Mouse (Mus musculus) cerebellum, postnatal 25 days (tissue): ENCODE measurements around the gene Zfp36l2.
"Not testable (repeated sequence)": the region's sequence is repeated elsewhere in the genome, so short reads cannot be mapped to it uniquely, and the experiment has no call there.

ENCODE experiments used
- DNase-seq, 2 experiments: peaks; one replicate each; pipeline ENCODE4 v3.0.0; 2021; ENCODE audit warnings: mixed read lengths in 2 of 2

The Zfp36l2 gene

DNA sequence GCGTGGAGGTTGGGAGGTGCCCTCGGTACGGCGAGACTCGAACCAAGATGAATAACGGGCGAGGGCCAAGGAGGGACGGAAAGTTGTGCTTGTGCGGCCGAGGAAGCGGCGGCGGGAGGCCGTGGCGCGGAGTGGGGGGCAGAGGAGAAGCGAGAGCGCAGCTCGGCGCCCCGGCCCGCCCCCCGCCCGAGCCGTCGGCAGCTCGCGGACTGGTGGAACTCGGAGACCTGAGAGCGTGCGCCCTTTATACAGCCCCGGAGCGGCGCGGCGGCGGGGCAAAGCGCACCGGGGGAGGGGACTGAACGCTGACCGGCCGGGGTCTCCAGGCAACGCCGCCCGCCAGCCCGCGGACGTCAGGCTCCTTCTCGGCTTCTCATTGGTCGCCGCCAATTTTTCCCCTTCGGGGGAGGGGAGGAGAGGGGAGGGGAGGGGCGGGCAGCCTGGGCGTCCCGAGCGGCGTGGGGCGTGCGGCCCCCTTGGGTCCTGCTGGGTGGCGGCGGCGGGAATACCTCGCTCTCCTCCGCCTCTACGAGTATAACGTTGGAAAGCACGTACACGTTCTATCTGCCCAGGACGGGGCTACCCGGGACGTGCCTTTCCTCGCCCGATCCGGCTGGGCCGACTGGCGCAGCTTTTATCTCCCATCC, at the start of gene Zfp36l2:
Zfp36l2 (minus strand) TSS at position 221 of the 647 bp plus-strand sequence.
- DNase-seq, result peak; percentile 54 to 72

DNA sequence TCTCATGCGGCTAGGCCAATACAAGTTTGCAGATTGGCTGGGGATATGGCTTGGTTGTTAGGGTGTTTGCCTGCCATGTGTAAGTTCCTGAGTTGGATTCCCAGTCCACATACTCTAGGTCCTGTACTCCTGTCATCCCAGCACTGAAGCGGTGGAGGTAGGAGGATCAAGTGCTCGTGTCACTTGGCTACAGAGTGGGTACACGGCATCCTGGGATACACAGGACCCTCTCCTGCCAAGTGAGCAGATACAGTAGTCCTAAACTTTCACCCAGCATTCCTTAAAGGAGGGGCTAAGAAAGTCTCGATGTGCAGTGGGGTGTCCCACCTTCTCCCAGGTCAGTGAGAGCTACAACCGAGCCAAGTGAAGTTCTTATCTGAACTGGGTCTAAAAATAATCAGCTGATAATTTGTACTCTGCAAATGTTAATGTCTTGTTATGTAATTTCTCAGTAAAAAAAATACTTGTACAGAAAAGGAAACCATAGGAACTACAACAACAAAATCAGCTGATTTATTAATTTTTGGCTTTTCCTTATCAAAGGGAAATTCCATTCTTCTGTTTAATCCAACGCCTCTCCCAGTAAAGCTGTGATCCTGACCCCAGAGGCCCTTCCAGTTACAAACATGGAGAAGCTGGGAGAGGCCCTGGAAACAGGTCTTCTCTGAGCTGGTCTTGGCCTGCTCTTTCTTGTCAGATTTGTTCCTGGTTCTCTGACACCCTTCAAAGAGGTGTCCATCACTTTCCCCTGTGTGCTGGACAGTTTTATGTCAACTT, 49.2 kb upstream of the Zfp36l2 start:
- no peak for DNase-seq

DNA sequence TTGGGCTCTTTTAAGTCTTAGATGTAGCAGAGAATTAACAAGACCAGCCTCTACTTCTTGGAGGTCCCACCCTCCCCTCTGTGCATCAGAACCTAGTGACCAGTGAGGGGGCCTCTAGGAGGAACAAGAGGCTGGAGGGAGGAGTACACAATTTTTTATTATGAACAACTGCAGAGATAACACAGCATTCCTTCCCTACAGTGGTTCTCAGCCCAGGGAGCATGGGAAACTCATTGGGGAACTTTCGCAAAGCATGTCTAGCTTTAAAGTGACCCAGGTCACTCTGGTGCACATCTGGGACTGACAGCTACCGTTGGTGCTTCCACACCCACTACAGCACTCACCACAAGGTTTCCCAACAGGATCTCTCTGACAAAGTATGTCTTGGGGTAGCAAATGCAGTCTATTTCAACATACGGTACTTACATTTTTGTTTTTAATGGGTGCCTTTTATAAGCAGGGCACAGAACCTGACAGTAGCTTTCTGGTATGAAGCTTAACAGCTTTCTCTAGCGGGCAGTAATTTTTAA, 47.7 kb upstream of the Zfp36l2 start:
- no peak for DNase-seq

DNA sequence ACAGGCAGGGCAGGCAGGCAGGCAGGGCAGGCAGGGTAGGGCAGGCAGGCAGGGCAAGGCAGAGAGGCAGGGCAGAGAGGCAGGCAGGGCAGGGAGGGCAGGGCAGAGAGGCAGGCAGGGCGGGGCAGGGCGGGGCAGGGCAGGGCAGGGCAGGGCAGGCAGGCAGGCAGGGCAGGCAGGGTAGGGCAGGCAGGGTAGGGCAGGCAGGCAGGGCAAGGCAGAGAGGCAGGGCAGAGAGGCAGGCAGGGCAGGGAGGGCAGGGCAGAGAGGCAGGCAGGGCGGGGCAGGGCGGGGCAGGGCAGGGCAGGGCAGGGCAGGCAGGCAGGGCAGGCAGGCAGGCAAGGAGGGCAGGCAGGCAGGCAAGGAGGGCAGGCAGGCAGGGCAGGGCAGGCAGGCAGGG, 47.0 kb upstream of the Zfp36l2 start:
- not testable (repeated sequence) for DNase-seq

DNA sequence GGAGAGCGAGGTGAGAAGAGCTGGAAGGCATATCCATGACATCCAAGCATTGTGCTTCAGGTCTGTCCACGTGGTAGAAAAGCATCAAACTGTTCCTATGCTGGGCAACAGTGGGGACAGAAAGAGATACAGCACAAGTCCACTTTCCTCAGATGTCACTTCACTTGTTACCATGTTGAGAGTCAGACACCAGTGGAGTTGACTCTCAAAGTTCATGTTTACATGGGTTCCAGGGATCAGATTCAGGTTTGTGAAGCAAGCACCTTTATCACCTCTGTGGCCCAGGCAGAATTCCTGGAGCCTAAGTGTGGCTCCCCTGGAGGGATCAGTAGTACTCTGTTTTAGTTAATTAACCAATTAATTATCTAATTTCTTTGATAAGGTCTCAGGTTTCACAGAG, 46.0 kb upstream of the Zfp36l2 start:
- no peak for DNase-seq

DNA sequence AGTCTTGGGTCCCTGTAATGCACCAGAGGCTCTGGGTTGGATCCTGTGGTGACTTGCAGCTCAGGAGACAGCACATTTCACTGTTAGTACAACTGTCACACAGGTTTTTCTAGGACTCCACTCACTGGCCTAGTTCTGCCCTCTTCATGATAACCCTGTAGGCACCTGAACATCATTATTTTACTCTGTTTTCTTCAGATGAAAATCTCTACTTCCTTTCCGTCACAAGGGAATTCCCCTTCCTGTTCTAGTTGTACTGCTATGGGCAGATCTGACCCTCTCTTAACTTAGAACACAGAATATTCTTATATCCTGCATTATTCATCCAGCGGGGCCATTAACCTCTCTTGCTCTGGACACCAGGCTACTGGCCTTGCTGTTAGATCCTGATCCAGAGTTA, 43.6 kb upstream of the Zfp36l2 start:
- DNase-seq, result no peak

DNA sequence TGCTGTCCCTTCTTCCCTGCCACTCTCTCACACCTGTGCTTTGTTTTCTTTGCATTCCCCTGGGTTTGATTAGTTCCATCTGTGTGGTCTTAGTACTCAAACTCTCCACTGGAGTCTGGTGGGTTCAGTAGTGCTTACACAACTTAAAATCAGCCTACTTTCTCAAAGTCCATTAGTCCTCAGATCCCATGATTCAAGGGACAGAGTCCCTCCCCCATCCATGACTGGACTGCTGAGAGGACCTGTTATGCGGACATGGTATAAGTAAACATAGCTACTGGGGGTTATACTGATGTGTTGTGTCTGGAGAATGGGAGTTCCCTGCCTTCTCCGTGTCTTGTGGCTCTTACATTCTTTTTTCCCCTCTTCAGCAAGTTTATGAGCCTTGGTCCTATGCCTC, 40.5 kb upstream of the Zfp36l2 start:
- DNase-seq, result no peak

DNA sequence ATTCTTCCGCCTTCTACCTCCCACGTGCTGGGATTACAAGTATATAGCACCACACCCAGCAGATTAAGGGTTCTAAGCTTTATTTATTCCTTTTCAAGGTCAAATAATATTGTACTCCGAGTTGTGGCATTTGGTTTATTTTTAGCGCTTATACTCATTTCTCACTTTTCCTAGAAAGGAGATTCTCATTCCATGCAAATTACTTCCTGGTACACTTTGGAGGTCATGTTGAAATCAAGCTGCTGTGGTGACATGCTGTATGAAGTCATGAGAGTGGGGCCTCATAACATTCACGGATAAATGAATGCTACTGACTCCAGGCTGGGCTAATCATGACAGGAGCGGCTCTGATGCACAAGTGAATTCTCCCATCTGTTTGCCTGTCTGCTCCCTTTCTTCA, 38.9 kb upstream of the Zfp36l2 start:
- no peak for DNase-seq

DNA sequence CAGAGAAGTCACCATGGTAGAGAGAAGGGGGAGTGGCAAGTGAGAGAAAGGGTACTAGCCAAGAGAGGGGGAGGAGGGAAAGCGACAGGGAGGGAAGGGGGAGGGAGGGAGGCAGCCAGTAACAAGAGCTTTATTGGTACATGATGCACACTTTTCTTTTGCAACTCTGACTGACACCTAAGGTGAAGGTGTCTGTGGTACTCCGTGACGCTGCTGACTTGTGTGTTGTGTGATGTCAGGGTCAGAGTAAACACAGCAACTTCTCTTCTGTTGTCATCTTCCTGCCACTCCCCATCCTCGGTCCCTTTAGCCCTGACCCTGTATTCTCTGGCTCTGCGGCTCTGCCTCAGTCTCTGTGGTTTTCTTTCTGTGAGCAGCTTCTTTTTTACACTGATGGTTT, 38.5 kb upstream of the Zfp36l2 start:
- DNase-seq, result no peak

DNA sequence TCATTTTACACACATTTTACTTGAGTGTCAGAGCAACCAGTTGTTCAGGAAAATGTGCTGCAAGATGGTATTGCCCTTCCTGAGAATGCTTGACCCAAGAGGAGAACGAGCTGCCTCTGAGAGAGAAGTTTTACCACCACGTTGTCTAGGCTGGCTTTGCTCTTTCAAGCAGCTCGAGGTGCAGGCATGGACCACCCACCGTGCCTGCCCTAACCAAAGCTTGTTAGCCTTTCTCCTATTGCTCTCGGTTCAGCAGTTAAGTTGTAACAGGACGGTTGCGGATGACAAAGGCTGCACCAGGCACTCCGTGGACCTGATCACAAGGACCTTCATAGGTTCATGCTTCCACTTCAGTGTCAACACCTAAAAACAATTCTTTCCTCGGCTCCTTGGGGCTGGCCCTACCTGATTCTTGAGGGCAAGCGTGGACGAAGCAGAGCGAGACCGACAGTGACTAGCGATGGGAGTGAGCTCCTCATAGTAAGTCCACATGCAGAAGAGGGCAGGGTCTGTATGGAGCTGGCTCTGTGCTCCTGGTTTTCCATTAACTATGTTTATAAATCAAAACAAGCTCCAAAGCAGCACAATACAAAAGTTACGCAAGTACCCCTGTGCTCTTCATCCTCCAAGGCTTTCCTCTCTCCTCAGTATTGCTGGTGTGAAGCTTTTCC, 36.6 kb upstream of the Zfp36l2 start:
- no peak for DNase-seq

DNA sequence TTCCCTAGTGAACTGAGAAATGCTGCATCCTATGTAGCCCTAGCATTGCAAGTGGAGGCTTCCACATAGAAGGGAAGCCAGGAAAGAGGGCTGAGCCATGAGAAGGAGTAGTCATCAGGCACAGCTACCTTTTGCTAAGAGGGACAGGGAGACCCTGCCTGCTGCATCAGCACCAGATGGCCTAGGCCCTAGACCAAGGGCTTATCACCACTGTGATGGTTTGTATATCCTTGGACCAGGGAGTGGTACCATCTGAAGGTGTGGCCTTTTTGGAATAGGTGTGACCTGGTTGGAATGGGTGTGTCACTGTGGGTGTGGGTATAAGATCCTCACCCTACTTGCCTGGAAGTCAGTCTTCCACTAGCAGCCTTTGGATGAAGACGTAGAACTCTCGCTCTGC, 31.1 kb upstream of the Zfp36l2 start:
- not testable (repeated sequence) for DNase-seq

DNA sequence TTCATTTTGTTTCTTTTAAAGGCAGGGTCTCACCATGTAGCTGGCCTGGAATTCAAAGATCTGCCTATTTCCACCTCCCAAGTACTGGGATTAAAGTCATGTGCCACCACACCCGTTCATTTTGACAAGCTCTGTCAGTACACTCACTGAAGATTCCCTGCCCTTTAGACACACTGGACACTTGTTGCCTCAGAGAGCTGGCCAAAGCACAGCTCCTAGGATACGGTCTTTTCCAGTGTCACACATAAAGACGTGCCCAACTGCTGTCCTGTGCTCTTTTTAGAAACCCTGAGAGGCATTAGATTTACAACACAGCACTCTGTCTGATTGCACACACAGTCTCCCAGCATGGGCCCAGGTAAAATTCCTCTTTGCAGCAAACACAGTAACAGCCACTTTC, 29.9 kb upstream of the Zfp36l2 start:
- DNase-seq, result no peak

DNA sequence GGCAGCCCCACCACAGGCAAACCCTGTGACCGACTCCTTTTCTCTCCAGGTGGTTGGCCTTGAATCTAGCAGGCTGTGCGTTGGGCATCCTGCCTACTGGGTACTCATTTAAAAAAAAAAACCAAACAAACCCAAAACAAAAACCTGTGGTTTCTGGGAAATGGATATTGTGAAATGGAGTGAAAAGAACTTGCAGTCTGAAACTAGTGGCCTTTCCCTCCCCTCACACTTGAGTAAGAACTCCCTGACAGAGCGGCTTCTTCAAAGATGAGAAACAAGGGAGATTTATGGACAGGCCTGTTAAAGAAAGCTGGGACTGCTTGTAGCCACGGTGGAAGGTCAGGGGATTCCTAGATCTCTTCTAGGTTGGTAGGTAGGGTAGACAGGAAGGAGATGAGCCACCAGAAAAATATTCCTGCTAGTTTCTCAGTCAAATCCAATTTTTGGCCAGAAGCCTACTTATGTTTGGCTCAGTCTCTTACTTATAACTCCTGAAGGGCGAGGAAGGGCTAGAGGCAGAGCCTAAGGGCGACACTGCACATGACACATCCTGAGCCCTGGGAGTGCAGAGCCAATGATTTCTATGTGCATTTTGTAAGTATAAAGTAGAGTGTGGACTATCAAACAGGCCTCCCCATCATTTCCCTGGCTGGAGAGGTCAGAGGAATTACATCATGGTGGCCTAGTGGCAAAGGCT, 27.7 kb upstream of the Zfp36l2 start:
- peak; percentile 19 to 37 for DNase-seq

DNA sequence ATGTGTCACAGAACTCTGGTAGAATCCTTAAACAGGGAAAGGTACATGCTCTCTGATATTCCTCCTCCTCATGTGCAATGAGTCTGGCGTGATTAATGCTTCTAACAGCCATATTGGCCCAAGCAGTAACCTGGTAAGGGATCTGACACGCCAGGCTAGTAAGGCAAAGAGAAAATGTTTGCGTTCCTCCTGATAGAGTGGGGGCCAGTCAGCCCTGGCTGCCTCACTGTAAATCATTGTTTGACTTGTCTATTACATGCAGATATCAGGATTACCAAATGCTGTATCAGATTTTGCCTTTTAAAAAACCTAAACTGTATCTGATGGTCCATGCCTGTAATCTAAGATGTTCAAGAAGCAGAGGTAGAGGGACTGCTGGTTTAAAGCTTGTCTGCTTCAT, 25.7 kb upstream of the Zfp36l2 start:
- no peak for DNase-seq

DNA sequence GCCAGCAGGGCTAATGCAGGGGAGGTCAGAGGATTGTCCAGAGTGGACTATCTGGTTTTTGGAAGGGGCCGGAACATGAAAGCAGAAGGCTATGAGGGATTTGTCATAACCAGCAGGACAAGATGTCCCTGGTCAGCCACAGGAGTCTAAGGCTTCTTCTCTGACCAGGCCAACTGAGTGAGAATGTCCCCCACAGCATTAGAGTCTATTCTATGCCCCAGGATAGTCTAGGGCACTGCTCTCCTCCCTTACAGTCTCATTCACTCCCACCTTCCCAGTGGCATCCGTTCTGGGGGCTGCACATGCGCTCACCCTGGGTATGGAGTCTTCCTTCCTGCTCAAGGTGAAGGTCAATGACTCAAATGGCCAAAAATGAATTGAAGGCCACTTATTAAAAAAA, 19.9 kb upstream of the Zfp36l2 start:
- no peak for DNase-seq

DNA sequence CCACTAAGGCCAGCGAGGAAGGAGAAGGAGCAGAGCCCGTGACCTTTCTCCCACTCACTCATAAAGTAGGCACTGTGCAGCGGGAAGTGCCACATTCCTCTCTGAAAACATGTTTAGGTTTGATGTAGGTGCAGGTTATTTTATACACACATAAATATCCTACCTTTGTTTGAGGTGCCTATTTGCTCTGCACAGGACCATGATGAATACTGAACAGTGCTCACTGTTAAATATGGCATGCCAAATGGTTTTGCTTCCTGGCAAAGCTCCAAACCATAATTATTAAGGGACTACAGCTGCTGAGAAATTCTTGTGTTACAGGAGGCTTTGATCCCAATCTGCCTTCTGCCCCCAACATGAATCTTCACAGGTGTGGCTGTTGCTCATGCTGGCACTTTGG, 18.5 kb upstream of the Zfp36l2 start:
- no peak for DNase-seq

DNA sequence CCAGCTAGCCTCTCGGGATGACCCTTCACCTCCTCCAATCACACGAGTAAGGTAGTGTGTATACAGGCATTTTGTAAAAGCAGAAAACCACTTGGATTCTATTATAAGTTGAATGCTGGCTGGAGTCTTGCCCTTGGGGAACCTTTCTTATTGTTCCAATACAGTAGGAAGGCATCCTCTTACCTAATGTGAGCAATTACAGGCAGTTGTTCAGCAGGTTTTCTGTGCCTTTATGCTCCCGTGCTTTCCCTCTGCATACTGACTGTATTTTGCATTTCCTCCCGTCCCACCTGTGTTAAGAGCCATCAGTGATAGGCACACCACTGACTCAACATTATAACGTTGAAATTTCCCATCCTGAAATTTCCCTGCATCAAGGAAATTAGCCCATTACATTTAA, 17.2 kb upstream of the Zfp36l2 start:
- no peak for DNase-seq

DNA sequence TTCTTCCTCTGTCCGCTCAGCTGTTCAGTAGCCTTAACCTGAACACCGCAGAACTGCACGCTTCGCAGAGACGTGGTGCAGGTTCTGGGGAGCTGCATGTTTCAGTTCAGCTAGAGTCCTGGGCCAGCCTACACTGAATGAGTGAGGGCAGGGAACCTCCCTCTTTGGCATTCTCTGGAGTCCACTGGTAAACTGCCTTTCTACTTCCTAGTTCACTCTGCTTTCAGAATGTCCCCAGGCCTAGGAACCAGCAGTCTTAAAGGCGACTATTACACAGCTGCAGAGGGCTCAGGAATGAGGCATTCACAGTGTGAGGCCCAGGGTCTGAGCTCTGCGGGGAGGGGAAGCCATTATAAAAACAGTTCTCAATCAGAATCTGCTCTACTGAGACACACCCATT, 15.6 kb upstream of the Zfp36l2 start:
- no peak for DNase-seq

DNA sequence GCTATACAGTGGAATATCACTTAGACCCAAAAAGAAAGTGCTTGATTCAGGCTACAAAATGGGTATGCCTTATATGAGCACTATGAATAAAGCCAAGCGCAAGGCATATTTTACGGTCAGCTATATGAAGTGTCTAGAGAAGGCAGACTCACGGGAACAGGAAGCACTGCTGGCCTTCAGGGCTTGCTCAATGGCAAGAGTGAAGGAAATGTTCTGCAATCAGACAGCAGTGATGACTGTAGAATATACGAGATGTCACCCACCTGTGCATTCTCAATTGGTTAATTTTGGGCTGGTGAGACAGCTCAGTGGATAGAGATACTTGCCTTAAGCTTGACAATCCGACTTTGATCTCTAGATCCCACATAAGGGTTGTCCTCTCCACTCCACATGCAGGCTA, 13.4 kb upstream of the Zfp36l2 start:
- DNase-seq, result no peak

DNA sequence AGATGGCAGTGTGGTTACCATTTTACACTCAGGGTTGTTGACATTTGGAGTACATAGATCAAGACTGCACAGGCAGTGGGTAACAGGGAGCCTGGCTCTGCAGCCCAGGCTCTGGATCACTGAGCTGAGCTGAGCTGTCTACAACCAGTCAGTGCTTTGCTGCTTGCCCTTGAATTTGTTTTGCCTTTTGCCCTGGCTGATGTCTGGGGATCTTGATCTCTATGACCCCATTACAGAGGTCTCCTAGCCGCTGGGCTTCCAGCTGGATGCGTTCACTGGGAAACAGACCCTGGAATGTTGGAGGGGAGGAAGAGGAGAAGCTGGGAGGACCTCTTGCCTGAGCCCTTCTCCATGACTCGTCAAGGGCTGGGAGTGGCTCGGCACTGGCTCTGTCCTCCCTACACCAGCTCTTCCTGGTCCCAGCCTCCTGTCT, 10.2 kb upstream of the Zfp36l2 start:
- DNase-seq, result no peak

DNA sequence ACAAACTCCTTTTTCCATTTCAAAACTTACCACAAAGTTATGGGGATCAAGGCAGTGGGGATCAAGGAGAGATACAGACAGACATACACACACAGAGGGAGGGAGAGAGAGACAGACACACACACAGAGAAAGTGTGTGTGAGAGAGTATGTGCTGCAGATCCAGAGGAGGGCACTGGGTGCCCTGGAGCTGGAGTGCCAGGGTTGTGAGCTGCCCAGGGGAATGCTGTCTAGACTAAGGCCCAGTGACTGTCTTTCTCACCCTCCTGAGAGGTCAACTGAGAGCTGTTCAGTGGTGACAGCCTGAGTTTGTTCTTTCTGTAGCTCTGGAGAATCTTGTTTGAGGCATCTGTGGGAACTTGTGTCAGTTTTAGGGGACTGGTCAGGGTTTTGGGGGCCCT, 8.6 kb upstream of the Zfp36l2 start:
- no peak for DNase-seq

DNA sequence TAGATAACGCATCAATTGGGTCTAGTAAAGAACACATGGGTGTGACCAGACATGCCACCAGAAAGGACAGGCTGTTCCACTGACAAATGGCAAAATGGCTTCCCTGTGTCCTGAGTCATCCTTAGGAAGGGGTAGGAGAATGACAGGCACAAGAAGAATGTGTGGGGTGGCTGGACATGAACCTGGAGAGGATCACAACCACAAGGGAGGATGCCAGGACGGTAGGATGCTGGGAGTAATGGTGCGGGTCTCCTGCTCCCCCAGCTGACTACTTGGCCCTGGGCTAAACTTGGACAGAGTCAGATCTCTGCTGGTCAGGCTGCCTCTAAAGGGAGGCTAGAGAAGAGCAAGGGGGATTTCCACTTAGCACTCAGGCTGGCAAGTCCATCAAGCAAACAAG, 8.1 kb upstream of the Zfp36l2 start:
- DNase-seq, result no peak

DNA sequence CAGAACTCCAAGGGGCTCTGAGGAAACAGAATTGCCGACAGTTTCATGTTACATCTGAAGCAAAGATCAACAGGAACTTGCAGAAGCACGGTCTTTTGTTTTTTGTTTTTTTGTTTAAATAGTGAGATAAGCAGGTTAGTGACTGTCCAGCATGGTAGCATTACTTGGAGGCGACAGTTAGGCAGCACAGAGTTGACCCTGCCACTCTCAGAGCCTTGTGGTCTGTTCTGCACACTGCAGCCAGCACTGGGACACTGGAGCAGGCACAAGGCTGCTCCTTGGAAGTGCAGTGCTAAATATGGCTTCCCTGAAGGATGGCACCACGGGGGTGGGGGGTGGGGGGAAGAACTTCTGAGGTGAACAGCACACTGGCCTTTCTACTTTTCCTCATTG, 7.3 kb upstream of the Zfp36l2 start:
- no peak for DNase-seq
